Mouse (Mus musculus) Muller cell, postnatal 12 days (primary cell): ENCODE measurements around the gene Efemp1.

Experiments
- DNase-seq: peaks from one replicate; pipeline ENCODE4 v3.0.0-alpha.2; 2015; ENCODE audit errors: inconsistent ontology term

Gene Efemp1

DNA sequence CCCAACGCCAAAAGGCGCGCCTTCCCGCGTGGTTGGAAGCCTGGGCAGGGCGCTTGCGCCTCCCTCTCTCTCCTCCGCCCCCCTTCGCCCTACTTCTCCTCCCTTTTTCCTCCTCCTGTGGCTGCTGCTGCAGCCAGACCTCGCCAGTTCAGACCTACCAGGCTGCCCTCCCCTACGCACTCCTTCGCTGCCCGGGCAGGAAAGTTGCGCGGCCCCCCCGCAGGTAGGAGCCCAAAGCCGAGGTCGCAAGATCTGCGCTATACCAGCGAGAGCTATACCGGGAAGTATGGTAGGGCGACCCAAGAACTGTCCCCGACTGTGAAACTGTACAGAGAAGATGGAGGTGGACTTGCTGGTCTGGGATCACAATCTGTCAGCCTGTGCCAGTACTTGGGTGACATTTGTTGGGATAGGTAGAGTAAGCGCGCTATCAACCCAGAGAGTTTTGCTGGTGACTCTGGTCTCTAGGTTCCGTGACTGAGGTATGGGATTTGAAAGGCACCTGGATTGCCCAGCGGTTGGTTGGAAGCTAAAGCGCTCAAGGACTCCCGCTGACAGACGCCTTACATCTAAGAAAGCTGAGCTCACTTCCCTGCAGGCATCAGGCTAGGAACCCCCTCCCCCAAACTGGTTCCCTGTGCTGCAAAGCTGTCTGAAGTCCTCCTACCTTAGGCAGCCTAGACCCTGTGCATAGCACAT, at the start of gene Efemp1:
Gene Efemp1 (plus strand): TSS at position 103 of the 699 bp plus-strand sequence.
- peak; percentile 75 for DNase-seq

DNA sequence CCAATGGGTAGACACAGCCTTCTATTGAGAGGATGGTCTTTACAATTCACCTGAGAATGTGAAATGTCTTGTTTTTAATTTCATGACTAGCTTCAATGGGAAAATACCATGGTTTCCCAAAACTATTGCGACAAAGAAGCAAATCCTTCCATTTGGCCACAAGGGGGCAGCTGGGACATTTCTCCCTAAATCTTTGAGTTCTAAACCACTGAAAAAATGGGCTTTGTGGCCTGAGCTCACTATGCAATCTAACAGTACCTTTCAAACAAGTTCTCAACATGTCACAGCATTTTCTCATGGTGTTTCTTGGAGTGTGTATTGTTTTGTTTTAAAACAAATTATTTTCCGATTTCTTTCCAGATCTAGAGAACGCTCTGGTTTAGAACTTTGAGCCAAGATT, 44.3 kb upstream of the Efemp1 start:
- peak; percentile 53 for DNase-seq

DNA sequence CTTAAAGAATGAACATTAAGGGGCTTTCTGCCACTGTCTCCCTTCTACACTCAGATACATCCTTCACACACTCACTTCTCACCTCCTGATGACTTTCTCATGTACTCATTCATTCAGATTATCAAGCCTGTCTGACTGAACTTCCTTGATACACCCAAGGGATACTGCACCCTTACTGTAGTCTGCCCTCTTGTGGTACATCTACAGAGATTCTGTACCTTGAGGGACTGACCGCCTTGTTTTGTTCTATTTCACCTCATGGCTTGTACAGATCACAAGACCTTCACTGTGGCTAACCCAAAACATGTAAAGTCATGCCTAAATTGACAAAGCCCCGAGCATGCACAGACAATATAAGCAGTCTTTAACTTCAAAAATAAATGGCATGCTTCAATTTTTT, 41.1 kb upstream of the Efemp1 start:
- DNase-seq = no peak

DNA sequence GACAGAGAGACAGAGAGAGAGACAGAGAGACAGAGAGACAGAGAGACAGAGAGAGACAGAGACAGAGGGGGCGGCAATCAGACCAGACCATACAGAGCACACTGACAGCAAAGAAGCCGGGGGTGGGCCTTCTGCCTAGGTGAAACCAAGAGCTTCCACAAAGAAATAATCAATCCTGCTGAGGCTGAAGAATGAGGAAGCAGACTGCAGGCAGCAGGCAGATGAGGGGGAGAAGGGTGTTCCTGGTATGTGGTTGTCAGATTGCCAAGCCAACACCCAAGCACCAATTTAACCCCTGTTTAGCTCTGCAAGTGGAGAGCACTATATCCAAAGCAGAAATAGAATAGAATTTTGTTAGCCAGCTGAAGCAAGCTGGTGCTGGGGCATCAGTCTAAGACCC, 40.4 kb upstream of the Efemp1 start:
- DNase-seq = peak; percentile 55

DNA sequence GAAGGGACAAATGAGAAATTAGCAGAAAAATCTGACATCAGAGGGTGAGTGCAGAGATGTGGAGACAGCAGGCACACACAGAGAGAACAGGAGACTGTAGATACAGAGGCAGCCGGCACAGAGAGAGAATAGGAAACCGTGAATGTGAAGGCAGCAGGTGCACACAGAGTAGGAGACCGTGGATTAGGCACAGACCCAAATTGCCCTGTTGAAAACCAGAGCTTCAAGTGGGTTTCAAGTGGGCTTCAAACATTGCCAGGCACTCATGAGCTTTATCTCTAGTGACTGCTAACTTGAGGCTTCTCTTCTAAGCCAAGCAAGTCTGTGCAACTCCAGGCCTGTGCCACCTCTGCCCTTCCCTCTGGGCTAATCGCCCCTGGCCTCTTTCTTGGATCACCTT, 35.6 kb upstream of the Efemp1 start:
- DNase-seq = no peak

DNA sequence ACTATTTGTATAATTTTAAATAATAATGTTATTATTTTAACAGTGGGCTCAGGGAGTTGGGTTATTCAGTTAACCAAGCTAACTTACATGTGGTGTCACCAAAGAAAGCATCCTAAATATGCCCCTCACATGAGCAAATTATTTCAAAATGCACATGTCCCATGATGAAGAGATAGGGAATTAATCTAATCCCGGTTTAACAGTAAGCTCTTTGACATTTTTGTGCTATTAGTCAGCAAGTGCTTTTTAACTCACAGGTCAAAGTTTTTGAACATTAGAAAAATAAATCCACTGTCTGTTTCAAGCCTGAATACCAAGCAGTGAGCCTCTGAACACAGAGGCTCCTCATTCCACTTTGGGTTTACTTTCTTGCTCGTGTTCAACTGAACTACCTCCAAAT, 26.1 kb upstream of the Efemp1 start:
- DNase-seq = no peak

DNA sequence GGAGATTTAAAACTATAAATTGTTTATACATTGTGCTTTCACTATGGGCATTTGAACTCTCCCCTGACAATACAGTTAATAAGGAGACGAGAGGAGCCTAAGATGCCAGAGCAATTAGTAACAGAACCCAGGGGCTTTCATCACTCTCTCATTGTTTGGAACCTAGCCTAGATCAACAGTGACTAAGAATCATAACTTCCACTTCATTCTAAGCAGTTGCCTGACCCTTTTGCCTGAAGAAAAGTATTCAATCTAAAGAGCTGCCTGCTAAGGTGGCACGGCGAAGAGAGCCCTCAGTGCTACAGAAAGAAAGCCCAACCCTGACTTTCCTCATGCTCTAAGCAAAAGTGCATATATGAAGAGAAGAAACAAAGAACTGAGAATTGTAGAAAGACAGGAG, 19.2 kb upstream of the Efemp1 start:
- peak; percentile 91 for DNase-seq

DNA sequence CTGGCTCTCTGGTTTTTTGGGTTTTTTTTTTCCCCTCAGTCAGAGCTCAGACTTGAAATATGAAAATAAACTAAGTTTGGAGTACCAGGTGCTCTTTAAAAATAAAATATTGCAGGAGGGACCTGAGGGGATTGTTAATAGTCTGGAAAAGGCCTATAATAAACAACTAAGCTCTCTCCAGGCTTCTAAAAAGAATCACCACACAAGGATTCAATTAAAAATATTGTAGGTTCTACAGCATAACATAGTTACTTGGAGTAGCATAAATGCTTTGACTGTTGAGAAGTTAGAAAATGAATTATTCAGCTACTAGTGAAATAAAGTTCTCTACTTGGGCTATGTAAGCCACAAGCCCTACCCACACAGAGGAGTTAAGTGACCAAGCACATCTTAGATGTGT, 17.9 kb upstream of the Efemp1 start:
- no peak for DNase-seq

DNA sequence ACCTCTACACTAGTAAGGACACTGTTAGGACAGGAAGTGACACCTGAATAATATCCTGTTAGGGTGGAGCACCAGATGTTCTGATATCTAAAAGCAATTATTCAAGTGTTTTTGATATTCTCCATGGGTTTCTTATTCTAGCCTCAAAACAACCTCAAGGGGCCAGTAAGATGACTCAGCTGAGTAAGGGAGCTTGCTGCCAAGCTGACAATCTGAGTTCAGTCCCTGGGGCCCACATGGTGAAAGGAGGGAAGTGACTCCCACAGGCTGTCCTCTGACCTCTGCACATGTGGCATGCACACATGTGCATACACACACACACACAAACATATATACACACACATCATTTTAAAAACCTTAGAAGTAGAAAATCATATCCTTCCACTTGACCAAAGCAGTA, 3.2 kb upstream of the Efemp1 start:
- no peak for DNase-seq

DNA sequence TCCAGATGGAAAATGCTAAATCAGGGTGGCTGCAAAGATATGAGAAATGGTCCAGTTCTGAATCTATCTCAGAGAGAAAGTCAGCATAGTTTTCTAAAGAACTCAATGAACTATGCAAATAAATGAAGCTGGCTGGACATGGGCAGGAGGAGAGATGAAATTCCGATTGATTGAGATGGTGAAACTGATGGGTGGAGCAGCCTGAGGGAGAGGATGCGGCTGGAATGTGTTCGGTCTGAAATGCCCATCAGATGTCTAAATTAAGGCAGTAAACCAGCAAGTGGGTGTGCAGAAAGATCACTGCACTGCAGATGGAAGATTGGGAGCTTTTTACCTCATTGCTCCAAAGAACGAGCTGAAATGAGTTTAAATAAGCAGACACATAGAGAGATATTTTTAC, 1.4 kb upstream of the Efemp1 start:
- DNase-seq = peak; percentile 40

DNA sequence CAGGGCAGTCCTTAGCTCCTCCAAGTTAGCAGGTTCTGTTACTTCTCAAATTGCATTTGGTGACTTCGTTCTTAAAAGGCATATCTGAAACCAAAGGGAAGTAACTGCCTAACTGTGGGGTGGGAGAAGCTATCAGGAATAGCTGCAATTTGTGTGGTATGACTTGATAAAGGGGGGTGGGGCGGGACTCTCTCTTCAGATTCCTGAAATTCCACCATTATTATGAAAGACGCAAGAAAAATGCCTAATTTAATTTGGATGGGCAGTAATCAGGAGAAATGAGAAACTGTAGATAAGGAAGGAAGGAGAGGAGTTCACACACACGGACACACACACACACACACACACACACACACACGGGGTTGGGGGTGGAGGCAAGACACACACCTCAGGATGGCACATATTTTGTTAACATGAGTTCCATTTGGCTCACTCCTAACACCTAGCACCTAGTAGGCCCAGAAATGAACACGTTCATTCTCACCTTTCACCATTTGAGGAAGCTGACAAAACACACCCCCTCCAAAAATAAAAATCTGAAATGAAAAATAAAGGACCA, 564 bp upstream of the Efemp1 start:
- DNase-seq = peak; percentile 93

DNA sequence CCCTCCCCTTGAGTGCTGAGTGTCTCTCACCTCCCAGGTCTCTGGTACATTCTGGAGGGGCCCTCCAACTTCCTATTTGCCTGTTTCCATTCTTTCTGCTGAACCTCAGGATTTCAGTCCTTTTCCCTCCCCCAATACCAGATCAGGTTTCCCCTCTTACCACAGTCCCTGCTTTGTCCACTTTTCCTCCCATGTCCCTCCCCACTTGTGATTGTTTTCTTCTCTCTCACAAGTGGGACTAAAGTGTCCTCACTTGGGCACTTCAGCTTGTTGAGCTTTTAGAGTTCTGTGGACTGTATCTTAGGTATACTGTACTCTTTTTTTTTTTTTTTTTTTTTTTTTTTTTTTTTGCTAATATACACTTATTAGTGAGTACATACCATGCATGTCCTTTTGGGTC, 6.1 kb downstream of the Efemp1 start:
- no peak for DNase-seq

DNA sequence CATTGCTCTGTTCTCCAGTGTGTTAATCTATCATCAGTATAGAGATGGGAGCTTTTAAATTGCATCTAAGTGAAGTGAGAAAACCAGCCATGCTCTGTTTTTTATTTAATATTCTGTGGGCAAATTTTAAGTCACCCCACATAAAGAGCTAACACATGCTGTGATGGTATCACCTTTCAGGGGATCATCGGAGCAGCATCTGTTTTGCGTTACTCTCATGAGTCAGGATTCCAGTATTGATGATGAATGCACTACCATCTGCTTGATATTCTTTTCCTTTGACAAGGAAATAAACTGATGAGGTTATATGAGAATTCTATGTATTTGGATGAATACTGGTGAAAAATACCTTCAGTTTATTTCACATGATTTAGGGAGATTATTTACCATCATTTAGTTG, 16.1 kb downstream of the Efemp1 start:
- peak; percentile 40 for DNase-seq

DNA sequence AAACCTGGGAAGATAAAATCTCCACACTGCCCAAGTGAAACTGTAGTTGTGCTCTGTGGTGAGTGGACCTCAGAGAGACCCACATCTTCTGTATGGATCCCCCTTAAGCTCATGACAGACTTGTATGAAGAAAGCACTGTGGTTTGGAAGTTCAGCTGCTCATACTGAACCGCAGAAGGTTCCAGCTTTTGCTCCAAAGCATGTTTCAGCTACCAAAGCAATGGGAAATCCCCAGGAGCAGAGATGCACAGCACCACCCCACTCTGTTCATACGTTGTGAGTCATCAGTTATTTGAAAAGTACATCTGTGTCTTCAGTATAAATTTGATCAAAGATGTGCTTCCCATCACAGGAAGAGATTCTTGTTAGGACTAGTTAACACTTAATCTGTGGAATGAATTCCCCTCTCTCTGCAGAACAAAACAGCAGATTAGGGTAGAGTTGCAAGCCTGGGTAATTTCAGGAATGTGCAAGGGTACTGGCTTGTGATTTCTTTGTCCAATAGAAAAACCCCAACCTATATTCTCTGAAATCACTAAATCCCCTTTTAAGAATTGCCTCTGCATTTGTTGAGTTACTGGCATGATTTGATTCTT, 28.5 kb downstream of the Efemp1 start:
- DNase-seq = peak; percentile 51

DNA sequence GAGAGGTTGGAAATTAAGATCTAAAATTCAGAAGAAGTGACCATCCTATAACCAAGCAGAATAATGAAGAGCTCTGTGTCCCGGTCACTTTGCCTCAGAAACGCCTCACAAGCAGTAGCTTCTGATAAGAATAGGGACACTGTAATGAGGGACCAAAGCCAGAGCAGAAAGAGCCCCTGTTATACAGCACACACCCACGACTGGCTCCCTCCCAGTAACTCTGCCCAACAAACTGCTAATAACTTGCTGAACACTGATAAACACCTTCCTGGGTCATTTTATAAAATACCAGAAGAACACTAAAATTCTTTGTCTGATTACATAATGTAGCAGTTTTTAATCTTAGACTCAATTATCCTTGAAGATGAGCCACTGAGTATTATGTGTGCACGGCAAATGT, 30.1 kb downstream of the Efemp1 start:
- peak; percentile 56 for DNase-seq

DNA sequence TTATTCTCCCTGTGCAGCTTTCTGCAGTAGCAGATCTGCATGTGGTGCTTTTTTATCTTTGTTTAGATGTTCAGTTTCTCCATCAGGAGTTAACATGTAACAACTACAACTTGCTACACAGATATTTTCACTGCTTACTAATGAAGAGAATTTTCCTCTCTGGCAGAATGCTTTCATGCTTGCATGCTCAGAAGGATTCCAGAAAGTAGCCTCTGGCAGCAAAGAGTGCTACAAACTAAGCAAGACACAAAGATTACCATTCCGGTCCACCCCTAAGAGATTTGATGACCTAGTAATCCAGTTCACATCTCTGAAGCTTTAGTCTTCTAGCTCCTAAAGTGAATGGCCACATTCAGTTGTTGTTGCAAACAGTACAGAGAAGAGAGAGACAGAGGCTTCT, 36.5 kb downstream of the Efemp1 start:
- peak; percentile 55 for DNase-seq

DNA sequence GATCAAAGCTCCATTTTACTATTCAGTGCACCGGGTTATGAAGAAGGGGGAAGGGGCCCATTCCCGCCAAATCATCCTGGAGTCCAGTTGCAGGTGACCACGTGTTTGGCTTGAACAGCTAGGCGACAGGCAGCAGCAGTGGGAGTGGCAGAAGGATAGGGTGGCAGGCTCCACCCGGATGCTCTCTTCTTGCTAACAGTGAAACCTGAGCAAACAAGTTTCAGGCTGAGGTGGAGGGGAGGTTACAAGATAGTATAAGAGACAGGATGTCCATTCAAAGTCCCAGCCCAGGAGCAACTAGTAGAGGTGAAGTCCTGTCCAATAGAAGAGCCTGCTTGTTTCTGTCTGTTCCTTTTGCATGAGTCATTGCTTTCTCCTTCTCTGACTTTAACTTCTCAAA, 38.5 kb downstream of the Efemp1 start:
- no peak for DNase-seq

DNA sequence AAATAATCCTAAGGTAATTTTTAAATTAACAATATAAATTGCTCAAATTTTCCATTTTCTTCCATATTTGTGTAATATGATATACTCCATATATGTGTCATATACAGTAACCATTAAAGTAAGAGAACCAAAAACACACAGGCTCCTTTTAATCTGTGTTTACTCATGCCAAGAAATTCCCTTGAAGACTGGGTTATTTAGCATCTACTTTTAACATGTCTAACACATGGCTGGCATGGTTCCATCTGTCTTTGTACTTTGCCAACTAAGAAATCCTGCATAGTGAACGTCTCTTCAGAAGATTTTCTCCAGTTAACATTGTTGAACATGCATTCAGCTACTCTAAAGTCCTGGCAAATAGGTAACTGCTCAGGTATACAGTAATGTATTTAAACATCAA, 46.4 kb downstream of the Efemp1 start:
- DNase-seq = no peak

DNA sequence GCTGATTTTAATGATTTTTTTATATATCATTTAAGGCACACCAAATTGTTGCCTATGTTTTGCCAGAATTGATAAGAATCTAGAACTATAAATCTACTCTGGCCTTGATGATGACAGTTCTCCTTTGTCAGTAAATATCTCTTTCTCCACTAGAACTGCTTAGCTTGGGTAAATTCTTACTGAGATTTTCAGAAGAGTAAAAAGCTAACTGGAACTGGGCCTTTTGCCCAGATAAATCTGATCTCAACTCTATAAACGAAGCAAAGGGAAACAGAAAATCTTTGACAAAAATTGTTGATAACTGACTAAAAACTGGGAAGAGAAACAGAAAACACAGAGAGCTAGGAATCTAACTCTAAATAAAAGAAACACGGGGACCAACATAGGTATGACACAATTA, 51.6 kb downstream of the Efemp1 start:
- no peak for DNase-seq

DNA sequence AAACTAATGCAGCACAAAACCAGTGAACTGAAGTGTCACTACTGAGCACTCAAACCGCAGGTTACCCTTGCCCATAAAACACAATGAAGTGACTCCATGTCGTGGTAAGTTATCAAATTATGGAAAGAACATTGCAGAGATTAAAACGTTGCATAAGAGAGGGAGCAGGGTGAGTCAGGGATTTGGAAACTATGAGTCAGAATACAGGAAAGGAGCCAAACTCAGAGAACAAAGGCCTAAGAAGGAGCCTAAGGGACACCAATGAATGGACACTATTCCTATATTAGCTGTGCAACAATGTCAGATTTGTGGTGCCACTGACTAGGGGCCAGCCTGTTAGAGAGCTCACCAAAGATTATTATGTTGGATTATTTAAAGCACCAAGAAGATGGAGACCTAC, 53.3 kb downstream of the Efemp1 start:
- DNase-seq = peak; percentile 95

DNA sequence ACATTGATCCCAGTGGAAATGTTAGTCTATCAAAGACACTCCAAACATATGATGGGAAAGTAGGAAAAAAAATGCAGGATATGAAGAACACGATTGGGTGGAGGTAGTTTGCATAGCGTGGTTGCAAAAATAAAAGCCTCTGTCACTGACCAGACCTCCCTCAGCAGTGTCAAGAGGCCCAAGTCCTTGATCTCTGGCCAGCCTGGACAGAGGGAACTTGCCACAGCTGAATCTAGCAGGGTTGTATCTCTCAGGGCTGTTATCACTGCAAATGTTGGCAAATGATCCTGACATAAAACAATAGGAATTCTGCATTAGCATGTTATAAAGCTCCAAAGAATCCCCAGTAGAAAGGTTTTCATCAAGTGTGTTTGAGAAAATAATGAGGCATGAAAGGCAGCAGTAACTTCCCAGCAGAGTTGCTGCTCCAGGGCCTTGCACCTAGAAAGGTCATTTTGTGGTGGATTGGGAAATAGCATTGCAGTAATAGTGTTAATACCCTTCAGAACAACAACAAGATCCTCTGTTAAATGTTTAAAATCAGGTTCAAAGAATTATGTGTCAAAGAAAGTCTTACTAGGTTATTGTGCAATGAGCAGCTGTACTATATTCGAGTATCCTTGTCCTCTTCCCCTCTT, 56.0 kb downstream of the Efemp1 start:
- peak; percentile 67 for DNase-seq

DNA sequence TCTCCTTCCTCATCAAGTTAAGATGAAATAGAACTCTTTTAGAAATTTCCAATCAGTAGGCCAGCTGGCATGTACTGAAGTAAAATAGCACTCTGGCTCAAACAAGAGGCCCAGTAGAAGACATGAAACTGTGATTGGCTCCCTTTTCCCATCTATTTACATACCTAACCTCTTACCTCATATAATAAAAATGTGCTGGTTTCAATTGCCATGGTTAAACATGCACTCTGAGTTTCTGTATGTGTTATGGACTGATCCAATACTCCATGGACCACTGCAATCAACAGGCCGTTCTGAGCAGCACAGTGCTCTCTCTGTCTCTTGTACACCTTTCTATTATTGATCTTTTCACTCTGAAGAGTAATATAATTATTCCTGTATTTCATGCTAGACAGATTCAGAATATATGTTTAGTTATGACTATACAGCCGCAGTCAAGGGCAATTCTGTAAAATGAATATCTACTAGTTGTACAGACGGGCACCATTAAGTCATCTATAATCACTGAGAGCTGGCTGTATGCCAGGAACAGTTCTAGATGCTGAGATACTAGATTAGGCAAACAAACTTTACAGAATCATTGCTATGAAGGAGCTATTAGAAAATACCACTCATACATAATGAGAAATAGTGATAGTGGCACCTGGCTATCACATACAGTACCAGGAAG, 59.6 kb downstream of the Efemp1 start:
- DNase-seq = peak; percentile 32
